Mouse (Mus musculus) gastrocnemius, adult 8-10 months (tissue): Measurements from ENCODE around the gene Tnfsf15. TPM values are rescaled to one million over a fixed set of nuclear protein-coding genes. Genes with fewer than 3 reads are reported as not detected.

Experiments used
- DNase-seq, 2 experiments: peaks; one replicate each; pipeline ENCODE4 v3.0.0; 2022; ENCODE audit warnings: low spot score in 2 of 2
- total RNA-seq, 4 experiments: library from RNA; stranded (reverse); gene quantifications; 2 replicates each; pipeline ENCODE4 v1.2.4; 2022

The Tnfsf15 gene
- total RNA-seq = under 1 TPM in 1 of 4 experiments, not detected in 3; 0.09 TPM

DNA sequence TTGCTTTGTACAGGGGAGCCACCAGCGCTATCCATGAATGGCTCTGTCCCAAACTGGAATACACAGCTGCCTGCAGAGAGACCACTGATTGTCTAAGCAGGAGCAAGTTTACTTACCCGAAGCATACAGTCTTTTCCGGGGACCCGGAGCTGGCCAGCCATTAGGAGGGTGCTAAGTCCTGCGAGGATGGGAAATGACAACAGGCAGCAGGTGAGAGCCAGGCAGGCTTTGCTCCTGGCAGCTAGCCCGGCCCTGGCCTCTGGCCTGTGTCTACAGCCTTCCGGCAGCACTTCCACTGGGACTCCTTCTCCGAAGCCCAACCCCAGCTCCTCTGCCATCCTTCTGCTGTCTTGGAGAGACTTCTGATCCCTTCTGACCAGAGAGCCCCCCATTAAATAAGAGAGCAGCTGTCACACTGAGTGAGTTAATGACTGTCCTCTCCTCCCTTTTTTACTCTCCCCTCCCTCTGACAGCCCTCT, at the start of gene Tnfsf15:
Tnfsf15 (minus strand) TSS at position 421 of the 479 bp plus-strand sequence.
- peak; percentile 26 to 48 for DNase-seq

DNA sequence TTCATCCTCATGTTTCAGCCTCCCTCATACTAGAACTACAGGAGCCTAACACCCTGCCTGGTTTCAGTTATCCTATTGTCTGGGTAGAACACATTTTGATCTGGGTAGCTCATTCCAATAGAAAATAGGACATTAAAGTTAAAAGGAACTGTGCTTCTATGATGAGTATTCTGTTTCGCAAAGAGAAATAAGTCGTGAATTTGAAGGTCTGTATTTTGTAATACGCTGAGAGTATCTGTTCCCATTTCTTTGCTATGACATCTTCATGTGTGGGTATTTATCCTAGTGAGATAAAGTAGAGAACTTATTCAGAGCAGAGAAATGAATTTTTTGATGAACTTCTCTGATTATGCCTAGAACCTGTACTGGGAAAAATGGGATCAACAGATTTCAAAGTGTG, 47.4 kb upstream of the Tnfsf15 start:
- DNase-seq = no peak

DNA sequence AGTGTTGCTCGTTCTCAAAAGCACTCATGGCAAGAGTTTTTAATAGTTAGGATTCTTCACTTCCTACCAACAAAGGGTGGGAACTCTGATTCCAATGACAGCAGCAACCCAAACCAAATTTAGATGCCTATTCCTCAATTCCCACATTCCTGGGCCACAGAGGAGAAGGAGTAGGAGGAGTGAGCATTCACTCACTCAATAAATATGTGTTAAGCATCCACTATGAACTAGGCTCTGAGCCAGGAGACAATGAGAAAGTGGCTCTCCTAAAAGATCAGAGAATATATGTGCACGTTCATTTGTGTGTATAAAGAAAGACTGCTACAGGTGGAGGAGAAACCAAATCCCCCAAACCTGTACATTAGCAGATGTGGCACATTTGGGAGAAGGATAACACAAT, 40.6 kb upstream of the Tnfsf15 start:
- DNase-seq = no peak

DNA sequence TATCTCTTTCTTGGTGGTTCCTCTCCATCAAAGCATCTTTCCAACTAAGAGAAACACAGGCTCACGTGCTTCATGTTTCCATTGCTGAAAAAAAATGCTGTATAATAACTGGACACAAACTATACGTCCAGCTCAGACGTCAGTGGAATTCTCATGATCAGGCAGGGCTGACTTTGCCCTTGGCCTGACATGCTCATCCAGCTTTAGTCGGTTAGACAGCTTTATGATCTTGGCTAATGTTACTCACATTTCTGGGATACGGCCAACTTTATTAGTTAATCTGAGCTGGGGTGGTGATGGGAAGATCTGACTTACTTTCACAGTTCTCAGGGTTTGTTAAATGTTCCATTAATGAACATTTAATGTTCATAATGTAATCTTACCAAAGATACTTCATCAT, 38.9 kb upstream of the Tnfsf15 start:
- DNase-seq = no peak

- DNase-seq = no peak
Observed at GRCm38 (mm10) chr4:63782970-63783613, 38.2 kb upstream of the Tnfsf15 start.

GRCm38 (mm10) chr4:63777223-63777622, 32.3 kb upstream of the Tnfsf15 start:
- no peak for DNase-seq

DNA sequence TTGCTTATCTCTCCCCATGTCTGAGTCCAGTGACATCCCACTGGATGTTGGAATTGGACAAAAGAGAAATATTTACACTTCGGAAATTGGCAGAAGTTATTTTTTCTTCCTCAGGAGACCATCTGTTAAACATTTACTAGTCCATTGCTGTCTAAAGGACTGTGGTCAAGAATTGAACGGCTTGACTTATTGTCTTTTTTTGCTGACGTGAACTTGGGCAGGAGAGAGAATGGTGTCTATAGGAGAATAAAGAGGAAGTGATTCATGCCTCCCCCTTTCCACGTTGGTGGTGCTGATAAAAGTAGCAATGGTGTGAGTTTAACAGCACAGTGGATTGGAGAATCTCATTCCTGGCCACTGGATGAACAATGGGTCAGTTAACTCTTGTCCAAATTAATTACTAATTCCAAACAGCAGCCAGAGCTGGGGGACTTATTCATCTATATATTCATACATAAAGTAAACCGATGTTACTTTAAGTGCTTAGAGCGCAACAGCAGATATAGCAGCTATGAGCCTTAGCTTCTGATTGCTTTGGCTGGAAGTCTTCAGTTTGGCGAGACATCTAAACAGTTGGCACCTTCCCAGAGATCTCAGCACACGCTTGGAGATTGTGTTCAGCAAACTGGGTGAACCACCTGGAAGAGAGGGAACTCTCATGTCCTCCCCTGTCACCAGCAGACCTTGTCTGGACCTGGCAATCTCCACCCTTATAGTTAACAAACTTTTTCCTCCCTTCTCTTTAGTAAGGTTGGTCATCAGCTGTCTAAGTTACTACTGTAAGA, 28.6 kb upstream of the Tnfsf15 start:
- no peak for DNase-seq

GRCm38 (mm10) chr4:63772514-63772913, 27.6 kb upstream of the Tnfsf15 start:
- no peak for DNase-seq

- DNase-seq = no peak
Observed at GRCm38 (mm10) chr4:63771291-63771690, 26.4 kb upstream of the Tnfsf15 start.

GRCm38 (mm10) chr4:63769161-63769560, 24.2 kb upstream of the Tnfsf15 start:
- no peak for DNase-seq

- no peak for DNase-seq
Observed at GRCm38 (mm10) chr4:63765050-63765449, 20.1 kb upstream of the Tnfsf15 start.

DNA sequence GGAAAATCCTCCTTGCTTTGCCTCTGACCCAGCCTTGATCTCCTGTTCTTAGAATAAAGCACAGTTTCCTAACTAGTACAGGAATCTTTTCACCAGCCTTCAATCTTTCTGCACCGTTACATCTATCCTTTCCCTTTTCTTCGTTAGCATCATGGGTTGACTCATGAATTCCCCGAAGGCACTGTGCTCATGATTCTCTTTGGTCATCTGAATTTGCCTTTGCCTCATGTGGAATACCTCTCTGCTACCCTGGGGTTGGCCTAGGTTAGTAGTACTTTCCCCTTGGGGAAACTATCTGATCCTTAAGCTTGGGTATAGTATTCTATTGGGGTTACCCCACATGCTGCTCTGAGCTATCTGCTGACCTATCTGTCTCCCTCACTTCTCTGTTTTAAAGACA, 15.0 kb upstream of the Tnfsf15 start:
- no peak for DNase-seq

DNA sequence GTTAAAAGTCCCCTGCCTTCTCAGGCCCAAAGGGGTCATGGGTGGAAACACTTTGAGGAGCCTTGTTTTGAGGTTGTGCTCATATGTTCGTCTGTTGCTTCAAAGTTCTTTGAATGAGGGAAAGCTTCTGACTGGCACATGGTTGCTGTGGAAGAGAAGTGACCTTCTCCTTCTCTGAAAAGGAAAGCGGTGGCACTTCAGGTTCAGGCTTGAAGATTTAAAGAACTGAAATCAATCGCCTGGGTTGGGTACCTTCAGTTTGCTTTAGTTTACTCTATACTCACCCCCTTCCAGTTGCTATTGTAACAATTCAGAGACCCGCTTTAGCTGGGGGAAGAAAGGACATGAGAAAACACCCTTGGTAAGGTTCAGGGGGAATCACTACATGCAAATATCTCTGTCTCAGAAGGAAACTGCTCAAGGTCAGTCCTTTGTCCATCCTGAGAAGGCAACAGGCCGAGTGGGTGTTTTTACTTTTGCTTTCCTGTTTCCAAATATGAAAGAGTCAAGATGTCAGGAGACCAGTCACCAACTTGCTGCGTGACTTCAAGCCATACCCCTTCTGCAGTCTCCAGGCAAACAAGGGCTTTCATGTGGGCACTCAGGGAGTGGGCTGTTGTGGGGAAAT, 12.7 kb upstream of the Tnfsf15 start:
- DNase-seq = no peak

GRCm38 (mm10) chr4:63756072-63756471, 11.2 kb upstream of the Tnfsf15 start:
- DNase-seq = no peak

DNA sequence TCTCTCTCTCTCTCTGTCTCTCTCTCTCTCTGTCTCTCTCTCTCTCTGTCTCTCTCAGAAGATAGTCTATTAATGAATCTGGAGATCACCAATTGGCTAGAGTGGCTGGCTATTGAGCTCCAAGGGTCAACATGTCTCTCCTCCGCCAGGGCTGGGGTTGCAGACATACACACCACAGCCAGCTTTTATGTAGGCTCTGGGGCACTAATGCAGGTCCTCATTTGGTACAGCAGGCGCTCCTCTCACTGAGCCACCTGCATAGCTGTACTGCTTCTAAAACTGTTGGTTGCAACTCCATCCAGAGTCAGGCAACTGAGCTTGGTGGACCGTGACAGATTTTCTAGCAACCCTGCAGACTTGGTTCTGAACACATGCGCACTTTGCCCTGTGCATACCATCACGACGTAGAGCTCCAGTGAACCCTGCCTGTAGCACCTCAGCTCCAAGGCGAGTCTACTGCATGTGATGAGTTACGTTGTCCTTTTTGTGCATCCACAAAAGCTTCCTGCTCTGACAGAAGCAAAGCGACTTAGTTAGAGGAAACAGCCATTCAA, 9.6 kb upstream of the Tnfsf15 start:
- no peak for DNase-seq

- DNase-seq = no peak
Observed at GRCm38 (mm10) chr4:63753855-63754254, 8.9 kb upstream of the Tnfsf15 start.

DNA sequence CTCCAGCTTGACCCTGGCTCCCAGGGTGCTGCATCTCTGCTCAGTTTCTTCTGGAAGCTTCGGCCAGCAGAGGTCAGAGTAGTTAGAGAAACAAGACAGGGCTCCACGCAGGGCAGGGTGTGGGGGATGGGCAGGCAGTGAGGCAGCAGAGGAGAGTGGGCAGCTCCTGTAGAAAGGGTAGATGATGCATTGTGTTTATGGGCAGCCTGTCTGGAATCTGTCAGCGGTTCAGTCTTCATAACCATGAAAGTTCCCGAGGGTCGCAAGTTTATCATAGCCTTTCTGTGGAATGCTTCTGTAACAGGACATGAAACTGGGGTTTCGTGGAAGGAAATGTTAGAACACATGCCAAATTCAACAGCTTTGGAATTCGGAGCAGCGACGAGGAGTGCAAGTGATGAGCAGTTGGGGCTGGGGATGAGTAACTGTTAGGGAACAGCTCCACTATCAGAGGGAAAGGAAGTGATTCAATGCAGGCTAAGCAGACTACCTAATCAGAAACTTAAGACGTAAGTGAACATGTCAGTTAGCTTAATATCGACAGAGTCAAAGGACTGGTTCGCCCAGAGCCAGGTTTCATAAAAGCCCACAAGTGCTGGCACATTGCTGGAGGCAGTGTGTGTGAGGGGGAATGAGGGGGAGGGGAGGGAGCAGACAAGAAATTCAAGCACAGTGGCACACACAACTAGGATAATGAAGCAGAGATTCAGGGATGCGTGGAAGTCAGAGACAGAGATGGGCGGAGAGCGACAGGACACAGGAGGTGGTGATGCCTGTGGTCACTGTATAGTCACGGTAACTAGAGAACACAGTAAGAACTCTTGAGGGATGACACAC, 8.0 kb upstream of the Tnfsf15 start:
- DNase-seq = no peak

GRCm38 (mm10) chr4:63748061-63748730, 3.3 kb upstream of the Tnfsf15 start:
- DNase-seq = no peak

- DNase-seq = no peak
Observed at GRCm38 (mm10) chr4:63745271-63745670, 358 bp upstream of the Tnfsf15 start.

- DNase-seq = no peak
Observed at GRCm38 (mm10) chr4:63743660-63744059, 1.3 kb downstream of the Tnfsf15 start.
